Mouse (Mus musculus): ENCODE measurements around the gene Ccdc14.

DNA sequence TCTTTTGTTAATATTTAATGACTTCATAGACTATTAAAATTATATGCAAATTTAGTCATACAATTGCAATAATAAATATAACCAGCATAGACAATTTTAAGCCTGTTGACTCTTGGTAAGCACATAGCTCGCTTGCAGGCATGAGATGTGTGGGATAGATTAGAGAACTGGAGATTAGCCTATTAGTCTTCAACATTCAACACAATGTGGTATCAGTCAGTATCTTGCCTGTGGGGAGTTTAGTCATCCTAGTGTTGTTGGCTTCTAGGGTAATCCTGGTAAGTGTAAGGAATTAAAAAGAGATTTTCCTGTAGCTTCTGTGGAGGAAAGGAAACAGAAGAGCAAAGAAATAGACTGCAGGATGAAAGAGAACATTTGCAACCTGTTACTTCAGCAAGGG lies 75.2 kb downstream of the Ccdc14 start:
- no peak for TF ChIP-seq CTCF (IDR thresholded peaks at IDR 0.05; ENCODE audit: borderline replicate concordance, control insufficient read depth, extremely low read depth, insufficient read depth, low read length, poor library complexity)
- TF ChIP-seq POLR2A (IDR thresholded peaks at IDR 0.05; ENCODE audit: control insufficient read depth, extremely low read depth, insufficient read depth, low read length, poor library complexity), result no peak

All from thymus, adult 2 months (tissue).